Mouse (Mus musculus): ENCODE measurements around the gene Myo1a. TPM values are rescaled to one million over a fixed set of nuclear protein-coding genes. Genes with fewer than 3 reads are reported as not detected.

The Myo1a gene
- polyA plus RNA-seq, 1 experiment, result 0.51 TPM

- no peak overlapping the region for H3K4me3 ChIP-seq (ENCODE audit: insufficient read depth, low read length)
- TF ChIP-seq POLR2A (IDR thresholded peaks at IDR 0.05; ENCODE audit: low read depth, low read length), result no peak
- TF ChIP-seq CTCF (IDR thresholded peaks at IDR 0.05; ENCODE audit: borderline replicate concordance, insufficient read depth, low read length), result no peak
- H3K27ac ChIP-seq (ENCODE audit: insufficient read depth, low read length), result no peak overlapping the region
- no peaks in the 10 kb centered on the region for H3K4me1 ChIP-seq (ENCODE audit: control insufficient read depth, insufficient read depth, low read length)
Observed at GRCm38 (mm10) chr10:127737552-127737951, 32.6 kb downstream of the Myo1a start.

GRCm38 (mm10) chr10:127738151-127738882 is 33.3 kb downstream of the Myo1a start:
- H3K27ac ChIP-seq (ENCODE audit: insufficient read depth, low read length), result no peak overlapping the region
- no peaks in the 10 kb centered on the region for H3K4me1 ChIP-seq (ENCODE audit: control insufficient read depth, insufficient read depth, low read length)
- H3K4me3 ChIP-seq (ENCODE audit: insufficient read depth, low read length), result no peak overlapping the region
- TF ChIP-seq CTCF (IDR thresholded peaks at IDR 0.05; ENCODE audit: borderline replicate concordance, insufficient read depth, low read length) (peak; percentile 58; the same call in 1 of the 2 replicates), POLR2A (IDR thresholded peaks at IDR 0.05; ENCODE audit: low read depth, low read length) (no peak)

- H3K27ac ChIP-seq (ENCODE audit: insufficient read depth, low read length), result no peak within 1 kb of the TSS
- TF ChIP-seq POLR2A (IDR thresholded peaks at IDR 0.05; ENCODE audit: low read depth, low read length) (peak; percentile 51; the same call in 1 of the 2 replicates), CTCF (IDR thresholded peaks at IDR 0.05; ENCODE audit: borderline replicate concordance, insufficient read depth, low read length) (0 out of 2 replicates have a peak, but pooled peaks have one; percentile 17)
- H3K4me1 ChIP-seq (ENCODE audit: control insufficient read depth, insufficient read depth, low read length), result no peaks in the 10 kb centered on the region
- peak within 1 kb of the TSS; percentile 63 for H3K4me3 ChIP-seq (ENCODE audit: insufficient read depth, low read length)
Observed at GRCm38 (mm10) chr10:127739083-127739660, 34.2 kb downstream of the Myo1a start, which contains the start of gene Zbtb39. Zbtb39 (plus strand) TSS chr10:127739538.

GRCm38 (mm10) chr10:127739661-127740161 is 34.7 kb downstream of the Myo1a start:
- no peaks in the 10 kb centered on the region for H3K4me1 ChIP-seq (ENCODE audit: control insufficient read depth, insufficient read depth, low read length)
- no peak overlapping the region for H3K27ac ChIP-seq (ENCODE audit: insufficient read depth, low read length)
- H3K4me3 ChIP-seq (ENCODE audit: insufficient read depth, low read length), result peak overlapping the region; percentile 63
- TF ChIP-seq POLR2A (IDR thresholded peaks at IDR 0.05; ENCODE audit: low read depth, low read length) (no peak), CTCF (IDR thresholded peaks at IDR 0.05; ENCODE audit: borderline replicate concordance, insufficient read depth, low read length) (no peak)

GRCm38 (mm10) chr10:127744661-127745060 is 39.7 kb downstream of the Myo1a start:
- Histone ChIP-seq H3K4me1 (ENCODE audit: control insufficient read depth, insufficient read depth, low read length) (no peaks in the 10 kb centered on the region), H3K4me3 (ENCODE audit: insufficient read depth, low read length) (no peak overlapping the region), H3K27ac (ENCODE audit: insufficient read depth, low read length) (no peak overlapping the region)
- TF ChIP-seq POLR2A (IDR thresholded peaks at IDR 0.05; ENCODE audit: low read depth, low read length), result no peak
- TF ChIP-seq CTCF (IDR thresholded peaks at IDR 0.05; ENCODE audit: borderline replicate concordance, insufficient read depth, low read length), result 0 out of 2 replicates have a peak, but pooled peaks have one; percentile 22

- TF ChIP-seq POLR2A (IDR thresholded peaks at IDR 0.05; ENCODE audit: low read depth, low read length), result no peak
- TF ChIP-seq CTCF (IDR thresholded peaks at IDR 0.05; ENCODE audit: borderline replicate concordance, insufficient read depth, low read length), result no peak
- no peaks in the 10 kb centered on the region for H3K4me1 ChIP-seq (ENCODE audit: control insufficient read depth, insufficient read depth, low read length)
- H3K4me3 ChIP-seq (ENCODE audit: insufficient read depth, low read length), result no peak overlapping the region
- no peak overlapping the region for H3K27ac ChIP-seq (ENCODE audit: insufficient read depth, low read length)
Observed at GRCm38 (mm10) chr10:127745886-127746285, 40.9 kb downstream of the Myo1a start.

GRCm38 (mm10) chr10:127747254-127747653 is 42.3 kb downstream of the Myo1a start:
- Histone ChIP-seq H3K4me1 (ENCODE audit: control insufficient read depth, insufficient read depth, low read length) (no peaks in the 10 kb centered on the region), H3K4me3 (ENCODE audit: insufficient read depth, low read length) (no peak overlapping the region), H3K27ac (ENCODE audit: insufficient read depth, low read length) (no peak overlapping the region)
- TF ChIP-seq CTCF (IDR thresholded peaks at IDR 0.05; ENCODE audit: borderline replicate concordance, insufficient read depth, low read length) (no peak), POLR2A (IDR thresholded peaks at IDR 0.05; ENCODE audit: low read depth, low read length) (no peak)

GRCm38 (mm10) chr10:127748847-127749612 is 44.1 kb downstream of the Myo1a start:
- Histone ChIP-seq H3K4me3 (ENCODE audit: insufficient read depth, low read length) (no peak overlapping the region), H3K27ac (ENCODE audit: insufficient read depth, low read length) (no peak overlapping the region), H3K4me1 (ENCODE audit: control insufficient read depth, insufficient read depth, low read length) (no peaks in the 10 kb centered on the region)
- no peak for TF ChIP-seq CTCF (IDR thresholded peaks at IDR 0.05; ENCODE audit: borderline replicate concordance, insufficient read depth, low read length)
- TF ChIP-seq POLR2A (IDR thresholded peaks at IDR 0.05; ENCODE audit: low read depth, low read length), result no peak

- no peak for TF ChIP-seq CTCF (IDR thresholded peaks at IDR 0.05; ENCODE audit: borderline replicate concordance, insufficient read depth, low read length)
- no peak for TF ChIP-seq POLR2A (IDR thresholded peaks at IDR 0.05; ENCODE audit: low read depth, low read length)
- no peak overlapping the region for H3K27ac ChIP-seq (ENCODE audit: insufficient read depth, low read length)
- H3K4me3 ChIP-seq (ENCODE audit: insufficient read depth, low read length), result no peak overlapping the region
- H3K4me1 ChIP-seq (ENCODE audit: control insufficient read depth, insufficient read depth, low read length), result no peaks in the 10 kb centered on the region
Observed at GRCm38 (mm10) chr10:127750136-127750777, 45.3 kb downstream of the Myo1a start.

Measured in embryonic fibroblast, embryonic 13.5 days (primary cell).